Mouse (Mus musculus) liver, postnatal 0 days (tissue): Measurements from ENCODE around the gene Tmem117. TPM values are rescaled to one million over a fixed set of nuclear protein-coding genes. Genes with fewer than 3 reads are reported as not detected.

ENCODE experiments used
- ATAC-seq: fragments of 200-750 bp; cut with Nextera tagmentation; 2 replicates; pipeline ENCODE4 v1.8.0; 2017; ENCODE audit warnings: mild to moderate bottlenecking, moderate library complexity
- DNase-seq: peaks from one replicate; pipeline ENCODE4 v3.0.0-alpha.2; 2016
- H3K27ac ChIP-seq: fragments of 300-500 bp; sonication (generic); 2 replicates; pipeline ENCODE4 v1.5.1; 2014; ENCODE audit warnings: antibody characterized with exemption, moderate library complexity, mild to moderate bottlenecking, low read depth
- H3K27me3 ChIP-seq: fragments of 300-500 bp; sonication (generic); 2 replicates; pipeline ENCODE4 v1.6.1; 2014; ENCODE audit warnings: low read length, control low read depth, mixed read lengths; ENCODE audit not compliant: insufficient read depth
- H3K36me3 ChIP-seq: fragments of 300-500 bp; sonication (generic); replicated peaks from 2 replicates; pipeline ENCODE4 v1.6.1; 2014; ENCODE audit warnings: mild to moderate bottlenecking, control low read depth, low read length, moderate library complexity, mixed read lengths; ENCODE audit not compliant: insufficient read depth
- H3K4me1 ChIP-seq: fragments of 300-500 bp; sonication (generic); 2 replicates; pipeline ENCODE4 v1.6.1; 2014; ENCODE audit warnings: antibody characterized with exemption, mild to moderate bottlenecking, control low read depth; ENCODE audit not compliant: insufficient read depth
- H3K4me2 ChIP-seq: fragments of 300-500 bp; sonication (generic); 2 replicates; pipeline ENCODE4 v1.6.1; 2014; ENCODE audit warnings: low read depth, mild to moderate bottlenecking, low read length, moderate library complexity, mixed read lengths
- H3K4me3 ChIP-seq: fragments of 300-500 bp; sonication (generic); 2 replicates; pipeline ENCODE4 v1.5.1; 2014; ENCODE audit warnings: low read depth, low read length
- H3K9ac ChIP-seq: fragments of 300-500 bp; sonication (generic); replicated peaks from 2 replicates; pipeline ENCODE4 v1.6.1; 2014; ENCODE audit warnings: mild to moderate bottlenecking, moderate library complexity
- H3K9me3 ChIP-seq: fragments of 300-500 bp; sonication (generic); 2 replicates; pipeline ENCODE4 v1.6.1; 2016; ENCODE audit warnings: mild to moderate bottlenecking, control low read depth, low read length, mixed read lengths
- CTCF ChIP-seq: sonication (generic); IDR thresholded peaks from 2 replicates; pipeline ENCODE4 v1.5.1; 2016; ENCODE audit warnings: antibody characterized with exemption, low read depth
- EP300 ChIP-seq: IDR thresholded peaks from 2 replicates; pipeline ENCODE4 v1.6.1; 2016; ENCODE audit warnings: antibody characterized with exemption, low read depth, mild to moderate bottlenecking
- WGBS: fragments of 180-500 bp; shearing (Covaris S2); extraction: QIAGEN DNeasy Blood & Tissue Kit; methylation state at CpG from one replicate; pipeline ENCODE4 v1.1.7; 2014; ENCODE audit not compliant: insufficient replicate concordance; 5-methylcytosine and 5-hydroxymethylcytosine counted together
- polyA plus RNA-seq: library from polyadenylated mRNA; unstranded; fragments of >200 nt; fragmentation: Nextera tagmentation; extraction: Ambion mirVana; gene quantifications from 2 replicates; pipeline ENCODE4 v1.2.1, GENCODE M21; 2015

Gene Tmem117
- polyA plus RNA-seq, 1 experiment from 2014 or later, result not detected

DNA sequence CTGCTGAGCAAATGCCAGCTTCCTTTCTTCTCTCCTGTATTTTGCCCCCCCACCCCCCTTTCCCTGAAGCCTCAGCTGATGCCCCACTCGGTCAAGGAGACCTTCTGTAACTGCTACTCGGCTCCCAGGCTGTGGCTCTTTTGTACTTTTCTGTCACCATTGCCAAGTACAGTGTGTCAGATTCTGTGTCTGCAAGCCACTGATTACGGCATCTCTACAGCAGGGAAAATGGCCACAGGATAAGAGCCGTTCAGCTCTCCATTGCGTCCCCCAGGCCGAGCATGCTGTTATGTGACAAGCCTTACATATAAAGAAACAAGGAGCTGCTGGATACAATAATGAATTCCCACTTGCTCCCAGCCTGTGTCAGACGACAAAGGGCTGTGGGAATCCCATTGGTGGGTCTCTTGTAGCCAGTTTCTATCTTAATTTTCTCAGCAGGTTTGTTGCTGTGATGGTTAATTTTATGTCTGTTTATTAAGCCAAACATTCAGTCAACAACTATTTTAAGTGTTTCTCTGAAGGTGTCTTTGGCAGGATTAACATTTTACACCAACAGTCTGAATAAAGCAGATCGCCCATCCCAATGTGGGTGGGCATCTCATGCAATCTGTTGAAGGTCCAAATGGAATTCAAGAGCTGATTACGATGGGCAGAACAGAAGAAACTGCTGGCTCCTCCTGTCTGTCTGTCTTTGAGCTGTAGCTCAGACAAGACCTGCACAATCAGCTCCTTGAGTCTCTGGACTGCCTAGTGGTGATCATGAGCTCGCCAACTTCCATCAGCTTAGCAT lies 508.2 kb downstream of the Tmem117 start:
- Histone ChIP-seq H3K27ac (no peak overlapping the region), H3K27me3 (no peaks in the 10 kb centered on the region), H3K9me3 (no peaks in the 10 kb centered on the region), H3K4me2 (no peak overlapping the region), H3K4me3 (no peak overlapping the region), H3K36me3 (no peaks in the 10 kb centered on the region), H3K4me1 (no peaks in the 10 kb centered on the region), H3K9ac (no peak overlapping the region)
- no peak for DNase-seq
- 71% methylated on average over 10 of the region's 10 CpGs for WGBS
- TF ChIP-seq CTCF (no peak), EP300 (no peak)
- no peak for ATAC-seq

DNA sequence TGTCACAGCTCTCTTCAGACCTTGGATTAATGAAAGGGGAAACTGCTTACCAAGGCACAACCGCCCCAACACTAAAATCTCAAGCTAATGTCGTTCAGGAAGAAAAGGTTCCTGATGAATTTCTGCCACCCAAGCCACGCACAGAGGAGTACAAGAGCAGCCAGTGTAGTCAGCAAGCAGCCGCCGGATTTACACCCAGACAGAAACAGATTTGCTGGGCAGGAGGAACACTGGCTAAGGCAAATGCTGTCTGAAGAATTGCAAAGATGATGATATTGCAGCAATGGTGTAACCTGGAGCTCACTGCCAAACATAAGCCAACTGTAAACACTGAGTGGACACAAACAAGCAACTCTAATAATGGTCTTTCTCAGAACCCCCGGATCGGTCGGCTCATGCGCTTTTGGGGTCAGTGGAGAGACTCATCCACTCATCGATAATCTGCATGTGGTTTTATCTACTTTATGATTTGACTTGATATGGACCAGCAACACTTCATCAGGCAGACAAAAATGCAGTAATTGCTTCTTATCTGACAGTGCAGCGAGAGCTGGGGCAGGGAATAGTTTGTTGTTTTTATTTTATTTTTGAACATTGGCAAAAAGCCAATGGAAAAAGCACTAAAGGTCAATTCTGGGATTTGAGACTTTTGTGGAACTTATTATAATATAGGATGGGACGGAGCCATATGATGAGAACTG lies 509.8 kb downstream of the Tmem117 start:
- TF ChIP-seq CTCF (no peak), EP300 (no peak)
- no peaks in the 10 kb centered on the region for H3K9me3 ChIP-seq
- ATAC-seq (no peak), DNase-seq (no peak)
- no peak overlapping the region for H3K9ac ChIP-seq
- H3K27me3 ChIP-seq, result no peaks in the 10 kb centered on the region
- H3K4me1 ChIP-seq, result no peaks in the 10 kb centered on the region
- WGBS, result 65% methylated on average over 12 of the region's 12 CpGs
- H3K27ac ChIP-seq, result no peak overlapping the region
- no peaks in the 10 kb centered on the region for H3K36me3 ChIP-seq
- H3K4me2 ChIP-seq, result no peak overlapping the region
- H3K4me3 ChIP-seq, result no peak overlapping the region

DNA sequence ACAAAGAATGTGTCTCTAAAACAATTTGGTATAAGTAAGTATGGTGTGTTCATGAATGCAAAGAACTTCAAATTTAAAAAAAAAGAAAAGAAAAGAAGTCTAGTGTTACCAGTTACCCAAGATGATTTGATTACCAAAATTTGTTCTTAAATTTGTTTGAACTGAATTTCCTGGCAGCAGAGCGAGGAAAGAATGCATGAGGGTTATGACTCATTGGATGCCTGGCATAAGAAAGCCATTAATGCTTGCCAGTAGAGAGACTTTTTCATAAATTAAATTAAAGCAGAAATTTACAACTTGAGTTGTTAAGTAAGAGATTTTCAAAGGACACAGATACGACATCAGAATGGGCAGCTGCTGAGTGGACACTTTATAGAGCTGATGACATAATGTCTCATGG lies 515.1 kb downstream of the Tmem117 start:
- TF ChIP-seq CTCF (no peak), EP300 (no peak)
- H3K9ac ChIP-seq, result no peak overlapping the region
- H3K36me3 ChIP-seq, result no peaks in the 10 kb centered on the region
- H3K27me3 ChIP-seq, result no peaks in the 10 kb centered on the region
- DNase-seq, result no peak
- H3K4me1 ChIP-seq, result no peaks in the 10 kb centered on the region
- WGBS, result 60% methylated on average over 2 of the region's 2 CpGs
- no peak overlapping the region for H3K4me3 ChIP-seq
- no peak overlapping the region for H3K27ac ChIP-seq
- no peak for ATAC-seq
- no peak overlapping the region for H3K4me2 ChIP-seq
- no peaks in the 10 kb centered on the region for H3K9me3 ChIP-seq

DNA sequence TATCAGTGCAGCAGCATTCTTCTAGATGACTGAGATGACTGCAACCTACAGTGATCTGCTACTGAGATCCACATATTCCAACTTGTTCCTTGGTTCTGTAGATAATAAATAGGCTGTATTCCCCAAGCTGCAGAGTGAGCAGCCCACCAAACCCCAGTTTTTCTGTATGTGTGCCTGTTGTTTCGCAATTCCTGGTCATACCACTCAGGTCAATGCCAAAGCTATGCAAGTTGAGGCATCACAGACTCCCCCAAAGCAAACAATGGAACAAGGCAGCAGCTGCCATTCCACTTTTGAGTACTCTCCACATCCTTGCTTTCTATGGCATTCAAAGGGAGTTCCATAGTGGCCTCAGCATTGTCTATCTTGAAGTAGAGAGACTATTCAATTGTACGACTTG lies 516.1 kb downstream of the Tmem117 start:
- Histone ChIP-seq H3K9ac (no peak overlapping the region), H3K4me2 (no peak overlapping the region), H3K9me3 (no peaks in the 10 kb centered on the region), H3K36me3 (no peaks in the 10 kb centered on the region), H3K4me1 (no peaks in the 10 kb centered on the region), H3K27ac (no peak overlapping the region), H3K27me3 (no peaks in the 10 kb centered on the region), H3K4me3 (no peak overlapping the region)
- DNase-seq (no peak), ATAC-seq (no peak)
- TF ChIP-seq EP300 (no peak), CTCF (no peak)
- WGBS, result 69% methylated on average over 2 of the region's 2 CpGs

Other genes starting within 250 kb of the Tmem117 start
- 0.02 TPM in 1 of 2 replicates, not detected in the other for gene Adamts20, start 163.8 kb upstream of the Tmem117 start, polyA plus RNA-seq
- gene Pus7l, start 85.7 kb upstream of the Tmem117 start, polyA plus RNA-seq, result 1.9 and 2.0 TPM in 2 replicates
- gene Irak4, start 85.6 kb upstream of the Tmem117 start, polyA plus RNA-seq, result 5.0 and 5.6 TPM in 2 replicates
- 30.7 and 31.2 TPM in 2 replicates for gene Twf1, start 39.3 kb upstream of the Tmem117 start, polyA plus RNA-seq